Mouse (Mus musculus) liver, embryonic 12.5 days (tissue): ENCODE results near the gene Frzb. TPM values are rescaled to one million over a fixed set of nuclear protein-coding genes. Genes with fewer than 3 reads are reported as not detected.

Experiments used
- ATAC-seq: fragments of 200-750 bp; cut with Nextera tagmentation; 2 replicates; pipeline ENCODE4 v1.8.0; 2017; ENCODE audit warnings: moderate number of reproducible peaks, mild to moderate bottlenecking, moderate library complexity
- H3K27ac ChIP-seq: fragments of 300-500 bp; sonication (generic); 2 replicates; pipeline ENCODE4 v1.5.1; 2016; ENCODE audit warnings: mild to moderate bottlenecking
- H3K27me3 ChIP-seq: fragments of 300-500 bp; sonication (generic); replicated peaks from 2 replicates; pipeline ENCODE4 v1.6.1; 2016; ENCODE audit warnings: mild to moderate bottlenecking, moderate library complexity
- H3K36me3 ChIP-seq: fragments of 300-500 bp; sonication (generic); 2 replicates; pipeline ENCODE4 v1.6.1; 2016; ENCODE audit warnings: mild to moderate bottlenecking, moderate library complexity
- H3K4me1 ChIP-seq: fragments of 300-500 bp; sonication (generic); 2 replicates; pipeline ENCODE4 v1.6.1; 2016
- H3K4me2 ChIP-seq: fragments of 300-500 bp; sonication (generic); 2 replicates; pipeline ENCODE4 v1.6.1; 2016; ENCODE audit warnings: mild to moderate bottlenecking, moderate library complexity
- H3K4me3 ChIP-seq: fragments of 300-500 bp; sonication (generic); 2 replicates; pipeline ENCODE4 v1.5.1; 2016; ENCODE audit warnings: mild to moderate bottlenecking, moderate library complexity
- H3K9ac ChIP-seq: fragments of 300-500 bp; sonication (generic); 2 replicates; pipeline ENCODE4 v1.6.1; 2016; ENCODE audit warnings: mild to moderate bottlenecking, moderate library complexity
- H3K9me3 ChIP-seq: fragments of 300-500 bp; sonication (generic); replicated peaks from 2 replicates; pipeline ENCODE4 v1.6.1; 2016; ENCODE audit warnings: mild to moderate bottlenecking, moderate library complexity
- WGBS: fragments of 180-500 bp; shearing (Covaris S2); methylation state at CpG from one replicate; pipeline ENCODE4 v1.1.7; 2016; ENCODE audit not compliant: insufficient replicate concordance; 5-methylcytosine and 5-hydroxymethylcytosine counted together
- polyA plus RNA-seq: library from polyadenylated mRNA; unstranded; fragments of >200 nt; fragmentation: Nextera tagmentation; extraction: Ambion mirVana; gene quantifications from 2 replicates; pipeline ENCODE4 v1.2.1, GENCODE M21; 2016

The Frzb gene
- polyA plus RNA-seq, 1 experiment from 2014 or later = 1.6 TPM

- no peak for ATAC-seq
- Histone ChIP-seq H3K4me3 (no peak overlapping the region), H3K9me3 (no peaks in the 10 kb centered on the region), H3K4me2 (no peak overlapping the region), H3K9ac (no peak overlapping the region), H3K27me3 (no peaks in the 10 kb centered on the region), H3K27ac (no peak overlapping the region), H3K36me3 (no peaks in the 10 kb centered on the region), H3K4me1 (no peaks in the 10 kb centered on the region)
- 72% methylated on average over 6 of the region's 6 CpGs for WGBS
Measured at GRCm38 (mm10) chr2:80416286-80416685, 31.1 kb downstream of the Frzb start.

DNA sequence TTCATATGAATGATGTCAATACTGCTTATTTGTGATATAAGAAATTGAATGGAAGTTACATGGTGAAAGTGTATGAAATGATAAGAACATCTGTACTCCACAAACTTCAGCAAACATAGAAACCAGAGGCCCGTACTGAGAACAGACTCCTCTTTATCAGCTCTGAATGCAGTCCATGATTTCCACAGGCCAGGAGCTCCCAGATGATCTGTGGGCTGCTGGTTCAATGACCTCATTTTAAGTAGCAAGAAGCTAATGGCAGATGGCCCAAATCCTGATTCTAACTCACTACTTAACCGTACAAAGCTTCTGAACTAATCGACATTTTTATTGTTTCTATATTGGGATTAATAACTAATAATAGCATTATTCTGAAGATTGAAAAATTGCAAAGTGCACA, 33.0 kb downstream of the Frzb start:
- 66% methylated on average over 3 of the region's 3 CpGs for WGBS
- Histone ChIP-seq H3K27me3 (no peaks in the 10 kb centered on the region), H3K27ac (no peak overlapping the region), H3K9ac (no peak overlapping the region), H3K9me3 (no peaks in the 10 kb centered on the region), H3K4me2 (no peak overlapping the region), H3K4me1 (no peaks in the 10 kb centered on the region), H3K36me3 (no peaks in the 10 kb centered on the region), H3K4me3 (no peak overlapping the region)
- no peak for ATAC-seq

DNA sequence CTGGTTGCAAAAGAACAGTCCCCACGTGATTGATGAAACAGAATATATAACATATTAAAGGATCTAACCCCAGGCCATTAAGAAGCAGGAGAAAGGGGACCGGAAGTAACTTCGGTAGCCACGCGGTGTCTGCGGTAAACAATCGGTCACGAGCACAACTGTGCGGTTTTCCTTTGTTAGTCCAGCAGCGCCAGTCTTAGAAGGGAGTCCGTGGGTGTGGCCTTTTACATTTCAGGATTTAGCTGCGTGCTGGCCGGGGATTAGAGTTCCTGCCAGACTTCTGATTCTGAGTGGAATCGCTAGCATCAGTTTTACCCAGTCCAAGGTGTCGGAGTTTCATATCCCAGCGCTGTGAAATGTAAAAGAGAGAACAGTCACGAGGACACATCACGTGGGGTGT, 34.3 kb downstream of the Frzb start:
- Histone ChIP-seq H3K9ac (no peak overlapping the region), H3K4me3 (no peak overlapping the region), H3K27ac (no peak overlapping the region), H3K27me3 (no peaks in the 10 kb centered on the region), H3K4me1 (no peaks in the 10 kb centered on the region), H3K36me3 (no peaks in the 10 kb centered on the region), H3K9me3 (no peaks in the 10 kb centered on the region), H3K4me2 (no peak overlapping the region)
- ATAC-seq = no peak
- WGBS = 79% methylated on average over 18 of the region's 18 CpGs

DNA sequence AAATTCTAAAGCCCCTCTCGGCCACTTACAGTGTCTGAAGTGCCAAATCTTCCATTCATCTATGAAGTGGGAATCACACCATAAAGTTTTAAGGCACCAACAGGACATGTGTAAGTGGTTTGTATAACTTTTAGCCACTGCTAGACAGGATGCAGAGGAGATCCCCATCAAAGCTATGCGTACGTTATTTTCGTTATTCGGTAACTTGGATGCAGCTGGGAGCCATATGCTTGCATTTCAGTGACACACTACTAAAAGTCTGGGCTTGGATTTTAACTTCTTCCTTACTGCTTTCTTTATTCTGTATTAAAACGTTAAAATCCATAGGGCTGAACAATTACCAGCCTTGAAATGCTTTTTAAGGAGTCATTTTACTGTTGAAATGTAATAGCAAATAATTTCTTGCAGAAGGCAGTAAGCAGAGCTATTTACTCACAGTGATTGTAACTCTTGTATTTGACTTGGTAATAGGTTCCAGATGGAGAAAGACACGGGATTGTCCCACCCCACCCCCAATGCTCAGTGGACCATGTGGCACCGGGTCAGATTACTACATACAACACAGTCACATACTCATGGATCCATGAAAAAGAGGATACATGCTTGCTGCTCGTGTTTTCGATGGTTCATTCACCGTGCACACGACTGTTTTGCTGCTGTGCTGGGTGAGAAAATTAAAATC, 37.4 kb downstream of the Frzb start:
- no peaks in the 10 kb centered on the region for H3K27me3 ChIP-seq
- H3K9ac ChIP-seq = no peak overlapping the region
- H3K27ac ChIP-seq = no peak overlapping the region
- H3K4me2 ChIP-seq = no peak overlapping the region
- no peaks in the 10 kb centered on the region for H3K9me3 ChIP-seq
- no peak overlapping the region for H3K4me3 ChIP-seq
- no peak for ATAC-seq
- no peaks in the 10 kb centered on the region for H3K36me3 ChIP-seq
- H3K4me1 ChIP-seq = no peaks in the 10 kb centered on the region
- WGBS = 72% methylated on average over 12 of the region's 12 CpGs

DNA sequence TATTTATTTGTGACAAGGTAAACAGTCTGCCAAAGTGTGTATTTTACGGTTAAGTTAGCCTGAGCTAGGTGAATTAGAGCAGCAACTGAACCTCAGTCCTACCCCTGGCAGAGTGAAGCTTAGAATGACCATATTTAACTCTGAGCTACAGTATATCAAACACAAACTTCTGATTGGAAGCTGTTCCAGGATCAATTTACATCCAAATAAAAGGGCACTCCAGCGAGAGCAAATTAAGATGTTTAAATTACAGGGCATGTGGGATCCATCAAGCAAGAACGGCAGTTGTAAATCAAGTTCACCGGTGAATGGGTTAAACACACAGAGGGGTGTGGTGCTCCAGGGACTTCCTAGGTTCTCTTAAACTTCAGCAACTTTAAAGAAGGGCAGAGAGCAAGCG, 42.7 kb downstream of the Frzb start:
- Histone ChIP-seq H3K27me3 (no peaks in the 10 kb centered on the region), H3K9ac (no peak overlapping the region), H3K4me3 (no peak overlapping the region), H3K9me3 (no peaks in the 10 kb centered on the region), H3K36me3 (no peaks in the 10 kb centered on the region), H3K4me1 (no peaks in the 10 kb centered on the region), H3K4me2 (no peak overlapping the region), H3K27ac (no peak overlapping the region)
- no peak for ATAC-seq
- WGBS = 52% methylated on average over 5 of the region's 5 CpGs

DNA sequence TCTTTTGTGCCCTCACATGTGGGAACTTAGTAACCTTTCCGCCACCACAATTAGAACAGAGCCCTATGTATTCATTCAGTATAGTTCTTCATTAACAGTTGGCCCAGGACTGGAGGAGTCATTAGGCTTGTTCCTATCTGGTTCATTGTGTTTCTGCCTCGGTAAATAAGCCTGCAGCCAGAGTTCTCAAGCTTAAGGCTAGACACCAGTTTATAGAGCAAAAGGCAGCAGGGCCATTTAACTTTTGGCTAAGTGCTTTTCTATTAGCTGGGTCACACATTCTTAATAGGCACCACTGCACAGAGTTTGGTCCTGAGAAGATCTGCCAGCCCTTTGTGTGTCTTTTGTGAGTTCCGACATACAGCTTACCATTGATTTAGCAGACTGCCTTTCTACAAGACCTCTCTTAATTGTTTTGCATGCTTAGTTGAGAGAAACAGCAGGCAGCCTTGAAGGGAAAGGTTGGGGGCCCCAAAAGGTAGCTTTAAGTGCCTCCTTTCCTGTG, 48.8 kb downstream of the Frzb start:
- Histone ChIP-seq H3K4me3 (no peak overlapping the region), H3K9ac (no peak overlapping the region), H3K27me3 (no peaks in the 10 kb centered on the region), H3K4me2 (no peak overlapping the region), H3K9me3 (no peaks in the 10 kb centered on the region), H3K4me1 (no peaks in the 10 kb centered on the region), H3K27ac (no peak overlapping the region), H3K36me3 (no peaks in the 10 kb centered on the region)
- 45% methylated on average over 3 of the region's 3 CpGs for WGBS
- ATAC-seq = no peak

DNA sequence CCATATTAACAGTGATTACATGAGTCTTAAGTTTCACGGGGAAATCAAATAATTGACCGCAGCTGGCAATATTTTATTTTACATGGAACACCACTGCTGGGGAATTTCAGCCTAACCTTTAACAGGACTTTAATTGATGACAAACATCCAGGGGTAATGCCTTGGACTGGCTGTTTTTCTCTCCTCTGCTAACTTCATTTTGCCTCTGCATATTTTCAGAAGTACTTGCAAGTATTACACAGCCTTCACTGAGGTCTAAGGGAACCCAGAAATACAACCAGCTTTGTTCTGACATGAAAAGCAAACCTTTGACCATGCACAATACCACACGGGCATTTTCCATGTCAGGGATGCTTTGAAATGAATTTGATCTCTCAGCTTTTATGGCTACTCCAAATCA, 50.6 kb downstream of the Frzb start:
- H3K27ac ChIP-seq = no peak overlapping the region
- no peak overlapping the region for H3K9ac ChIP-seq
- 63% methylated on average over 3 of the region's 3 CpGs for WGBS
- no peaks in the 10 kb centered on the region for H3K9me3 ChIP-seq
- no peak overlapping the region for H3K4me2 ChIP-seq
- ATAC-seq = no peak
- H3K36me3 ChIP-seq = no peaks in the 10 kb centered on the region
- H3K4me1 ChIP-seq = no peaks in the 10 kb centered on the region
- H3K27me3 ChIP-seq = no peaks in the 10 kb centered on the region
- H3K4me3 ChIP-seq = no peak overlapping the region

DNA sequence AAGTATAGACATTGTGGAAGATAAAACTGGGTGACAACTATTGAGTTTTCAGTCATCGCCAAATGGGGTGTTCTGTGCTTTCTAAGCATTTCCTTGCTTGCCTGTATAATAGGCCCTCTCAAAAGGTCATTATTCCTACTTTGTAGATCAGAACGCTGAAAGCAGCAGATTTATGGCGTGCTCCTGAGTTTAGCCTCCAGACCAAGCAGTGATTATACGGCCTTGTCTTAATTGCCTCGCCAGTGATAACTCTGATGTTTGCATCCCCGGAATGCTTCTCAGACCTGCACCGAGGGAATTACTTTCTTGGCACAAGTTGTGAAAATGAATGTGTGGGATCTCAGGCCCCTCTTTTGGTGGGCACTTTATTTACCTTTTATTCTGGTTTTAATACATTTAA, 51.4 kb downstream of the Frzb start:
- no peaks in the 10 kb centered on the region for H3K36me3 ChIP-seq
- H3K9me3 ChIP-seq = no peaks in the 10 kb centered on the region
- WGBS = 61% methylated on average over 7 of the region's 7 CpGs
- H3K9ac ChIP-seq = no peak overlapping the region
- H3K27me3 ChIP-seq = no peaks in the 10 kb centered on the region
- no peaks in the 10 kb centered on the region for H3K4me1 ChIP-seq
- H3K4me2 ChIP-seq = no peak overlapping the region
- H3K4me3 ChIP-seq = no peak overlapping the region
- H3K27ac ChIP-seq = no peak overlapping the region
- no peak for ATAC-seq

DNA sequence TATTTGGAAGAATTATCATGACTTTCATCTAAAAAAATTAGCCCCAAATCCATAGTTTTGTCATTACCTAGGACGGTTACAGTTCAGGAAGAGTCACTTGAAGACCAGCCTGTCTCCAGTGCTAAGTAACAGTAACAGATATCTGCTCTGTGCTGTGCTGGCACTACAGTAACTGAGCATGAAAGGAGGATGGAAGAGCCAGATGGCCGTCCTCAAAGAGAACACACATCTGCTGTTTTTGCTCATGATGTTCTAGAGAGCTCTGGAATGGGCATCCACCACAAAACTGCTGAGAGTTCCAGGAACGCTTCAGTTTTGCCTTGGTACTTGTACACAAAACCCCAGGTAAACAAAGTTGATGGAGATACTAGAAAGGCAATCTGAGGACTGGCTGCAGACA, 59.1 kb downstream of the Frzb start:
- H3K9ac ChIP-seq = no peak overlapping the region
- no peak for ATAC-seq
- H3K4me3 ChIP-seq = no peak overlapping the region
- no peaks in the 10 kb centered on the region for H3K27me3 ChIP-seq
- H3K36me3 ChIP-seq = no peaks in the 10 kb centered on the region
- 68% methylated on average over 3 of the region's 3 CpGs for WGBS
- no peak overlapping the region for H3K4me2 ChIP-seq
- no peaks in the 10 kb centered on the region for H3K4me1 ChIP-seq
- no peak overlapping the region for H3K27ac ChIP-seq
- no peaks in the 10 kb centered on the region for H3K9me3 ChIP-seq

- ATAC-seq = no peak
- H3K9ac ChIP-seq = no peak overlapping the region
- WGBS = 75% methylated on average over 9 of the region's 9 CpGs
- H3K4me2 ChIP-seq = no peak overlapping the region
- no peaks in the 10 kb centered on the region for H3K36me3 ChIP-seq
- no peak overlapping the region for H3K4me3 ChIP-seq
- no peaks in the 10 kb centered on the region for H3K9me3 ChIP-seq
- H3K27ac ChIP-seq = no peak overlapping the region
- H3K4me1 ChIP-seq = no peaks in the 10 kb centered on the region
- H3K27me3 ChIP-seq = no peaks in the 10 kb centered on the region
Measured at GRCm38 (mm10) chr2:80387668-80388067, 59.8 kb downstream of the Frzb start.

DNA sequence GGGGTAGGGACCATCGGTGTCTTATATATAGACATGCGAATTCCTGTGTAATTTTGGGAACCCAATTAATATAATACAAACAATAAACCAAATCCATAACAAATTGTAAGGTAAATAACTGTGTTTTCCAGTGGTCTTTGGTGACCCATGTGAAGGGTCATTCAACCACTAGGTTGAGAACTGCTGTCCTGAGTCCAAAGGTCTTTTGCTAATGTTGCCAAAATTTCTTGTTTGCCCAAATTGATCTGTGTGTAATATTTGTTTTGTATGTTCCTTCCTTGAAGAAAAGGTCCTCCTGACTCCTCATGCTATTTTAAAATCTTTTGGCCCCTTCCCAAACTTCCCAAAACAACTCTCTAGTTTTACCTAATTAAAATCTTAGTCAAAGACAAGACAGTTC, 61.2 kb downstream of the Frzb start:
- ATAC-seq = no peak
- Histone ChIP-seq H3K9me3 (no peaks in the 10 kb centered on the region), H3K4me1 (no peaks in the 10 kb centered on the region), H3K36me3 (no peaks in the 10 kb centered on the region), H3K4me2 (no peak overlapping the region), H3K4me3 (no peak overlapping the region), H3K27me3 (no peaks in the 10 kb centered on the region), H3K9ac (no peak overlapping the region), H3K27ac (no peak overlapping the region)
- 68% methylated on average over 2 of the region's 2 CpGs for WGBS

- Histone ChIP-seq H3K4me2 (no peak overlapping the region), H3K9ac (no peak overlapping the region), H3K27me3 (no peaks in the 10 kb centered on the region), H3K4me3 (no peak overlapping the region), H3K36me3 (no peaks in the 10 kb centered on the region), H3K27ac (no peak overlapping the region), H3K4me1 (no peaks in the 10 kb centered on the region), H3K9me3 (no peaks in the 10 kb centered on the region)
- 50% methylated on average over 4 of the region's 4 CpGs for WGBS
- no peak for ATAC-seq
Measured at GRCm38 (mm10) chr2:80384447-80384846, 63.0 kb downstream of the Frzb start.

GRCm38 (mm10) chr2:80379848-80380247, 67.6 kb downstream of the Frzb start:
- Histone ChIP-seq H3K9me3 (no peaks in the 10 kb centered on the region), H3K27me3 (no peaks in the 10 kb centered on the region), H3K4me2 (no peak overlapping the region), H3K36me3 (no peaks in the 10 kb centered on the region), H3K4me1 (no peaks in the 10 kb centered on the region), H3K9ac (no peak overlapping the region), H3K27ac (no peak overlapping the region), H3K4me3 (no peak overlapping the region)
- ATAC-seq = no peak
- 79% methylated on average over 5 of the region's 5 CpGs for WGBS
